Mouse (Mus musculus): ENCODE data around the gene Brca1.
"Not testable (repeated sequence)": the region's sequence is repeated elsewhere in the genome, so short reads cannot be mapped to it uniquely, and the experiment has no call there.

Brca1 gene

DNA sequence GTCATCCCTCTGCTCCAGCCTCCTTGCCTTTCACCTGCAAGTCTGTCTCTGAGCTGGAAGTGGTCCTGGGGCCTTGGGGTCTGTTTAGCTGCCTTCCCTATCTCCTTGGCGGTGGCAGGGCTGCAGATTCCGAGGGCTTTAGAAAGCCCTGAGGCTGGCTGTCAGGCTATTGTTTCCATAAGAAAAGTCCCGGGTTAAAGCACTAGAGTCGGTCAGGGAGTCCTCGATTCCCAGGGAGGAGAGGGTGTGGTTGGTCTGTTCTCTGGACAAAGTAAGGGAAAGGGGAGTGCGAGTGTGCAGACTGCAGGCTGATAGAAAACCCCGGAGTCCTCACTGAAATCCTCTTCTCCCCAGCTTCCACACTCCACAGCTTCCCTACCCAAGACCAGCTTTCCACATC, 81.5 kb downstream of the Brca1 start:
- DNase-seq (ENCODE audit: low read depth, low spot score) = no peak

- no peak for DNase-seq (ENCODE audit: low read depth, low spot score)
These were observed 82.6 kb downstream of the Brca1 start for GRCm38 (mm10) chr11:101469155-101469554.

- DNase-seq (ENCODE audit: low read depth, low spot score) = no peak
These were observed 83.0 kb downstream of the Brca1 start for GRCm38 (mm10) chr11:101468731-101469130.

DNA sequence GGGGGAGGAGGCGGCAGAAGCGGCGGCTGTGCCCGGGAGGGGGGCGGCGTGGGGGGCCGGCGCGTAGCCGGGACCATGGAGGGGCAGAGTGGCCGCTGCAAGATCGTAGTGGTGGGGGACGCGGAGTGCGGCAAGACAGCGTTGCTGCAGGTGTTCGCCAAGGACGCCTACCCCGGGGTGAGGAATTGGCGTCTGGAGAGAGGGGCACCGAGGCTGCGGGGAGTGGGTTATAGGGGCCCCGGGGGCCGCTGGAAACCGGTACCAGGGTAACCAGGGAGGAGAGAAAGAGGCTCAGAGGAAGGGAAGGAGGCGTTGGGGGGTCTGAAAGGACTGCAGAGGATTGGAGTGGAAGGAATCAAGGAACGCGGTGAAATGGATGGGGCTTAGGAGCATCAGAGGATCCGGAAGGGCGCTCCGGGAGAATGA, 83.5 kb downstream of the Brca1 start:
- DNase-seq (ENCODE audit: low read depth, low spot score) = no peak

DNA sequence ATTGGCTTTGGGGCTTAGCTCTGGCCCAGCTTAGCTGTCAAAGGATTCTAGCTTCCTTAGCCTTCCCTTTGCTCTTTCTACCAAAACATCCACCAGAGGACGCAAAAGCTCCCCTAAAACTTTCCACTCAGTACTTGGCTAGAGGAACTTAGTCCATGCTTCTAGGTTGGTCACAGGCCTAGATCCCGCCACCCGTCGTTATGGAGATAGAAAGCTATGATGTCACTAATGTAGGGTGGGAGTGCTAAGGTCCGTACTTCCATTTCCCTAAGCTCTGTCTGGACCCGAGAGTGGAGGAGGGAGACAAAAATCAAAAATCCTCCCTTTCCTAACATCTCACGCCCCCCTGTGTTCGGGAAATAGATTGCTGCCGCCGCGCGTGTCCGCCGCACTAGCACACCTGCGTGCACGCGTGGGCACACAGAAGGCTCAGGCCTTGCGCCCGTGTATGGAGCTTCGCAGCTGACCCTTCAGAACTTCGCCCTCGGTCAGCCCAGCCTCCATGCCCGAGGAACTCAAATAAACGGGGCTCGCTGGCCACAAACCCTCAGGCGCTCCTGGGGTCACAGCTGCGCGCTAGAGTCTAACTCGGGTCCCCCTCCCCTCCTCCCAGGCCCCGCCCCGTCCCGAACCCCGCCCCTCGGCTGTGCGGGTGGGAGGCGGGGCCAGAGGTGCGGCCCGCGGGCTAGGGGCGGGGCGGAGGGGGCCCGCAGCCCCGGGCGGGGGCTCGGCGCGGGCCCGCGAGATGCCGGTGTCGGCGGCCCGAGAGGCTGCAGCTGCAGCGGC, 84.1 kb downstream of the Brca1 start:
- DNase-seq (ENCODE audit: low read depth, low spot score) = peak; percentile 64

DNA sequence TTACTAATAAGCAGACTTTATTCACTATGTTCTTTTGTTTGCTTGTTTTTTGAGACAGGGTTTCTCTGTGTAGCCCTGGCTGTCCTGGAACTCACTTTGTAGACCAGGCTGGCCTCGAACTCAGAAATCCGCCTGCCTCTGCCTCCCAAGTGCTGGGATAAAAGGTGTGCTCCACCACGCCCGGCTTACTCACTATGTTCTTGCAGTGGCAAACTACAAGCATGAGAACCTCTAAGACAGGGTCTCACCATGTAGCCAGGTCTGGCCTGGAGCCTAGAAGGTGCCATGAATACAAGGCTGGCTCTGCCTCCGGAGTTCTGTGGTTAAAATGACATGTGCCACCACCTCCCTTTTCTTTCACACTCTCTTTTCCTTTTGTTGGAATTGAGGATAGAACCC, 85.2 kb downstream of the Brca1 start:
- DNase-seq (ENCODE audit: low read depth, low spot score) = not testable (repeated sequence)

DNA sequence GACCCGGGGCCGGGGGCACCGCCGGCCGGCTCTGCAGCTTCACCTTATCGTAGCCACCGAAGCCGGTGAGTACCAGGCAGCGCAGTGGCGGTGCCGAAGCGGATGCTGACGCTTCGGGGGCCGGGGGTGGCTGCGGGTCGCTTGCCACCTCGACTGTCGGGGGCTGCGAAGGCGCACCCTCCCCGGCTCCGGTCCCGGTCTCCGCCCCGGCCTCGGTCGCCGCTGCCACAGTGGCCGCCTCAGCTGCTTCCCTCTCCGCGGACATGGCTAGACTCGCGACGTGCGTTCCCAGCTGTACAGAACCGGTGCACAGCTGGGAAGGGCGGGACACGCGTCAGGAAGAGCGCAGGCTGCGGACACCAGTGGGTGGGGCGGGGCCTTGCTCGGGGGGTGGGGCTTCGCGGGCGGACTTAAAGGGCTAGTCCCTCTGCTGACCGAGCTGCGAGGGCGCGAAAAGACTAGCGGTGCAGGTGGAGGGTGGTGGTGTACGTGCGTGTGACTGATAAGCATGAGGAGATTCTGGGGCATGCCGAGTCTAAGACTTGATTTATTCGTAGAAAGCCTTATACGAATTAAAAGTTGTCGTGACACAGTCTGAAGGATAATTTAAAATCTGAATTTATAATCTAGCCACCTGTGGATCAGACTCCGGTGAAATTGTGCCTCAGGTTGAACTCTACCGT, 85.7 kb downstream of the Brca1 start, which contains the start of gene Vat1:
Vat1 (minus strand) TSS at position 362 of the 683 bp plus-strand sequence.
- no peak for DNase-seq (ENCODE audit: low read depth, low spot score)

DNA sequence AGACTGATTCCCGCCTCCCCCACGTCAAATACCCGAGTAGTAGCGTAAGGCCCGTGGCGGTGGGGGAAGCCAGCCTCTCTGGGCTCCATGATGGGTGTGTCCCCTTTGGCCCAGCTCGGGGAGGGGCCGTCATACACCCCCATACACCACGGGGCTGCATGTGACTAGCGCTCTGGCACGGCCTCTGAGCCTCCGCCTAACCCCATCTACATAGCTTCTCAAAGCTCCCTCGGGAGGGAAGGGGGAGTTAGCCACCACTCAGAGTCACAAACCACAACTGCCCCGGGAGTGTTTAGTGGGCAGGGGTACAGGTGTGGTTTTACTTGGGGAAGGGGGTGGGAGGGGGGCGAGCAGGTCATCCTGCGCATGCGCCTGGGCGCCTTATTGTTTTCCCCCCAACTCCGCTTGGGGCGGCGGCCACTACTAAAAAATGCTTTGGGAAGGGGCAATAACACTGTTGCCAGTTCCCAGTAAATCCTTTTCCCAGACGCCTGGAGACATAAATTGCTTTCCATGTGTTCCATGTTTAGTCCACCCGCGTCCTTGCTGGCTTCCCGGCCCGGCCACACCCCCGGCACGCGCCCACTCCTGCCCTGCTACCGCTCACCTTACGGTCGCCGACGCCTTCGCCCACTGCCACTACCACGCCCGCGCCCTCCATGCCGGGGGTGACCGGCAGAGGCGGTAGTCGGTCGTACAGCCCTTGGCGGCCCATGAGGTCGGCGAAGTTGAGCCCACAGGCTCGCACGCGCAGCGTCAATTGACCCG, 86.5 kb downstream of the Brca1 start:
- DNase-seq (ENCODE audit: low read depth, low spot score) = peak; percentile 52

DNA sequence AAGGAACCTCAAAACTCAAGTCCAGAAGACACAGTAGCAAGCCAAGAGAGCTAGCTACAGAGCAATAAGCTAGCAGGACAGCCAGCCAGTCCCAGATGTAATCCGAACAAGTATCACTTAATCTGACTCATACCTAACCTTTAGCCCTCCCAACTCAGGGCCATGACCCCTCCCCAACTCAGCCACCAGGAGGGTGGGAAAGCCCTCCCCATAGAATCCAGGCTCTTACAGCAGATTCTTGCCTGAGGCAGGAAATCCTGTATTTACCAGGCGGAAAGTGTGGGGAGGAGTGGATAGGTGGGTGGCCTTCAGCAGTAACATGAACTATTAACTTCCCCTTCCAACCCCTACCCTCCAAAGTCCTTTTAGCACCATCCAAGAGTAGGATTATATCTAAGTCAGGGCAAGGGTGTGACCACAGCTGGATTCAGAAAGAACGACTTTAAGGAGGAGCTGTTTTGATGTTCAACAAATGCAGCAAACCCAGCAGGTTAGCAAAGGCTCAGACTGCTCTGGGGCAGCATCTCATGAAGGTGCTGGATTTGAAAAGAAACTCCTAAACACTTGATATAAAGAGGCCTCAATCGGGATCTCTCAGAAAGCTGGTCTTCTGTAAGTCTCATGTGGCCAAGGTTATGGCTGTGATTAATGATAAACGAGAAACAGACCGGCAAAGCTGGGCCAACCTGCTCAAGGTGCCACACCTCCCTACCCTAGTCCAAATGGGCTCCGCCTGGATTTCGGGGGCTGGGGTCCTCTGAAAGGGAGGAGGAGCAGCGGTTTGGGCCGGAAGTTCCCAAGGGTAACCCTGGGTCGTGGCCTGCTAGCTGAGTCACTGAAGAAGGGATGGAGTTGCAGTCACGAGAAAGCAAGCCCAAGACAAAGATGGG, 87.3 kb downstream of the Brca1 start, which contains the start of gene Rnd2:
Rnd2 (plus strand) TSS at position 789 of the 890 bp plus-strand sequence.
- DNase-seq (ENCODE audit: low read depth, low spot score) = no peak

DNA sequence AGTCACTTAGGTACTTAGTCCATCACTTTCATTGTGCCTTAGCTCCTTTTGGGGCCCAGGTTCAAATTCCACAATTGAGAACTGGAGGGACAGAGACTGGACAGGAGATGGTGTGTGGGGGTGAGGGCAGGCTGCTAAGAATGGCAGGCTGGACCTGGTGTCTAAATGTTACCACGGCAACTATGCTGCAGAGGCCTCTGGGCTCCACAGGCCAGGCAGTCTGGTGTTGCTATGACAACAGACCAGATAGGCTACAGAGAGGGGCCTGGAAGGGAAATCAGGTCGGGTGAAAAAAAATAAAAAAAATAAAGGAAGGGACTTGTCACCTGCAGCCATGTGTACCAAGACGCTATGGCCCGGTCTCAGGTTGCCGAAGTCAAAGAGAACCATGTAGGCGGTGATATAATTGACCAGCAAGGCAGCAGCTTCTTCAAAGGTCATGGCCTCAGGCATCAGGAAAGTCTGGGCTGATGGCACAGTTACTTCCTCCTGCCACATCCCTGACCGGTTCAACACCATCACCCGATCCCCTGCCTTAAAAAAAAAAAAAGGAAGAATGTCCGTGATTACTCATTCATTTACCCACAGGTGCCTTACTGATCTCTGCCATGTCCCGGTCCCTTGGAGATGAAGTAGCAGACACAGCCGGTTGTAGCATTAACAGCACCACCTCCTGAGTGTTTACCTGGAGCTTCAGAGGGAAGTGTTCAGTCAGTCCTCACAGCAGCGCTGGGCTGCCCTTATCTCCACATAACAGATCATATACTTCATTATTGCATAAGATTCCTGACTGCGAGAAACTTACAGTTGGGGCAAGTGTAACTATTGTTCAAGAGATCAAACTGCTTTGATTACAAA, 88.9 kb downstream of the Brca1 start:
- no peak for DNase-seq (ENCODE audit: low read depth, low spot score)

DNA sequence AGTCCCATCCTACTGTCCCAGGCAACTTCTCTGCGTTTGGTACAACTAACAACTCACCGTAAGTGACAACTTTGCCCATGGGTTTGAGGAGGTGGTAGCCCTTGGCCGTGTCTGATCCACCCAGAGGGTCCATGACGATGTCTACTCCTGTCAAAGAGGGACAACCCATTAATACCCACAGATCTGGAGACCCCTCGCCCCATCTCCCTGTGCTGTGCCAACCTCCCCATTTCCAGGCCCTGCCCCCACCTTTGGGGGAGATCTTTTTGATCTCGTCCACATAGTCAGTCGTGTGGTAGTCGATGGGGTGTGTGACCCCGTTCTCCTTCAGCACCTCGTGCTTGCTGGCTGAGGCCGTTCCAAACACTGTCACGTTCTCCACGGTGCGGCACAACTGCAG, 89.6 kb downstream of the Brca1 start:
- DNase-seq (ENCODE audit: low read depth, low spot score) = no peak

DNA sequence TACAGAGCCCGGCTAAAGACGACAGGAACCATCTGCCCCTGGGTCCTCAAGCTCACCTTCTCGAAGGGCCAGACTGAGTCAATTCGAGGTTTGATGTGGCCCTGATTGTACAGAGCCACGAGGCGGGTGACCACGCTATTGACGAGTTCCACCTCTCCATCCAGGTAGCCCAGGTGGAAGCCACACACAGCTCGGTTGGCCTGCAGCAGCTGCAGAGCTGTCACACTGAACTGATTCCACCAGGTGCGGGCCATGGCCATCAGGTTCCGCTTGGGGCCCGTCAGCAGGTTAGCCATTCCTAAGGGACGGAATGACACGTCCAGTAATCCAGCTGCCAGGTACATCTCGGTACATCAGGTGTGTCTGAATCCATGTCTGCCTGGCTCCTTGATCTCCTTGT, 91.4 kb downstream of the Brca1 start:
- no peak for DNase-seq (ENCODE audit: low read depth, low spot score)

DNA sequence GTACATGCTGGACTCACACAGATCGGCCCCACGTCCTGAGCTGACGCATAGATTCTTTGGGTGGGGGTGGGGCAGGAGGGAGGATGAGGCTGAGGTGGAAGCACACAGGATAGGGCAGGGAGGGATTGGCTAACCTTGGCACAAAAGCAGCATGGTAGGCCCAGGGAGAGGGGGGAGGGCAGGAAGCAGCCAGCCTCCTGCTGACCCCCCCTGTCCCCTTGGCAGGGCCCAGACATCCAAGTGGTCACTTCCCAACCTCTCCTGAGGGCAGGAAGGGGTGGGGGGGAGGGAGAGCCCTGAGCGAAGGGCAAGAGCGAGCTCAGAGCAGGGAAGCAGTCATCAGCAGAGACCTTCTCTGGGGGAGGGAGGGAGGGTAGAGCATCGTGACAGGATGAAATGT, 92.0 kb downstream of the Brca1 start:
- no peak for DNase-seq (ENCODE audit: low read depth, low spot score)

DNA sequence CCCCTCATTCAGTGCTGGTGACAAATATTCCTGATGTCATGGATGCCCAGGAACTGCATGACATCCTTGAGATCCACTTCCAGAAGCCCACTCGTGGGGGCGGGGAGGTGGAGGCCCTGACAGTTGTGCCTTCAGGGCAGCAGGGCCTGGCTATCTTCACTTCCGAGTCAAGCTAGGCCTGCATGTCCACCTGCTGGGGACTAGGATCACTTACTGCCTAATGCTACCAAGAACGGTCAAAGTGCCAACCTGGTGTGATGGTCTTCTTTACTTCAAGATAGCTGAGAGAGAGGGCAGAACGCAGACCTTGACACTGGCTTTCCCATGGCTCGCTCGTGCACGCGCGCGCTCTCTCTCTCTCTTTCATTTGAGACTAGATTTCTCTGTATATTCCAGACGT, 93.5 kb downstream of the Brca1 start:
- DNase-seq (ENCODE audit: low read depth, low spot score) = no peak

- DNase-seq (ENCODE audit: low read depth, low spot score) = no peak
These were observed 94.1 kb downstream of the Brca1 start for GRCm38 (mm10) chr11:101457631-101458030.

DNA sequence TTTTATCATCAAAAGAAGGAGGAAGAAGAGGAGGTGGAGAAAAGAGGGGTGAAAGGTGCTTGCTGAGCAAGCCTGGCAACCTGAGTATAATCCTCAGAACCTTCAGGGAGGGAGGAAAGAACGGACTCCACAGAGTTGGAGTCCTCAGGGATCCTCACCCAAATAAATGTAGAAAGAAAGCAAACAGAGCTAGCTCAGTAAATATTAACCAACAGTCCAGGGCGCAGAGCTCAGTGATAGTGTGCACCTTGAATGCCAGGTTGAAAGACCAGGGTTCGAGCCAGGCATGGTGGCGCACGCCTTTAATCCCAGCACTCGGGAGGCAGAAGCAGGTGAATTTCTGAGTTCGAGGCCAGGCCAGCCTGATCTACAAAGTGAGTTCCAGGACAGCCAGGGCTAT, 96.1 kb downstream of the Brca1 start:
- no peak for DNase-seq (ENCODE audit: low read depth, low spot score)

DNA sequence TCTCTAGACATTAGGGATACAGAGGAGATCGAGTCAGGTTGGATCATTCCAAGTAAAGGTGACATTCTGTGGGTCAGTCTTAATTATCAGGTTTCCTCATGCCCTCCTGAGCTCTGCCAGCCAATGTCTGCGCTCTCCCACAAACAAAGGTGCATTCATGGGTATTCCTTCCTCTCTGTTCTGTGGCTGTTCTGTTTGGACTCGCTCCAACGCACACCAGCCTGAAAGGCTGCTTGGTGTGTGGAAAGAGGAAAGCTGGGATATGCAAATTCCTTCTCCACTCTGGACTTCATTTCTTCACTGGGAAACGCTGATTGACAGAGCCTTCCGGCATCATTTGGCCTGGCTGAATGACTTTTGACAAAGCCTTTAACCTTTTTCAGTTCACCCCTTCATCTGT, 97.1 kb downstream of the Brca1 start:
- no peak for DNase-seq (ENCODE audit: low read depth, low spot score)

DNA sequence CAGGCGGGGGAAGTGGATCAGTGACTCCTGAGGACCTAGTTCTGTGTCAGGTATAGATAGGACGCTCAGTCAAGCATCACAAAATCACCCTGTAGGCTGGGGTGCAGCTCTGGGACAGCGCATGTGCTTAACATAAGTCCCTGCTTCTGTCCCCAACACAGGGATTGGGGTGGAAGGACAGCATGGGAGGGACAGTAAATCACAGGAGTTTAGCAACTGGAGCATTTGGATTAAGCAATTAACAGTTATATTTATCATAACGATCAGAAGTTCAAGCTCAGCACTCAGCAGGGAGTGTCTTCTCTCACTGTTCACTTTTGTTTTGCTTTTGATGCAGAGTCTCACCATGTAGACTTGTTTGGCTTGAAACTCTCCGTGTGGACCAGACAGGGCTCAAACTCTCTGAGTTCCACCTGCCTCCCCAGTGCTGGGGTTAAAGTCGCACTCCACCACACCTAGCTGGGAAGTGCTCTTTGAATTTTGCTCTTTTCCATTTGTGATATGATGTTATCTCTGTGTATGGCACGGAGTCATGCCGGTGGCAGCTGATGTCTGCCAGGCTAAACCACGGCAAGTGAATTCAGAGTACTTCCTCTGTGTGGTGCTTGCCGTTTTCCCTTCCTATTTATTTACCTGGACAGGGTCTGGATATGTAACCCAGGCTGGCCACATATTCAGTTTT, 99.5 kb downstream of the Brca1 start:
- no peak for DNase-seq (ENCODE audit: low read depth, low spot score)

DNA sequence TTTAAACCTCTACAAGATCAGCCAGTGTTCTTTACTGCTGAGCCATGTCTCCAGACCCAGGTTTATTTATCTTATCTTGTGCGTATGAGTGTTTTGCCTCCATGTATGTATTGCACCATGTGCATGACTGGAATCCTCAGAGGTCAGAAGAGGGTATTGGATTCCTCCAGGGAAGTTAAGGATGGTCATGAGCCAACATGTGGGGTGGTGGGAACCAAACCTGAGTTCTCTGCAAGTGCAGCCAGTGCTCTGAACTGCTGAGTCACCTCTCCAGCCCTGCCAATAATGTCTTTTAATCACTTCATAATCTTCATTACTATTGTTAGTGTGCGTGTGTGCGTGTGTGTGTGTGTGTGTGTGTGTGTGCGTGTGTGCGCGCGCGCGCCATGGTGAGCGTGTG, 100.2 kb downstream of the Brca1 start:
- no peak for DNase-seq (ENCODE audit: low read depth, low spot score)

DNA sequence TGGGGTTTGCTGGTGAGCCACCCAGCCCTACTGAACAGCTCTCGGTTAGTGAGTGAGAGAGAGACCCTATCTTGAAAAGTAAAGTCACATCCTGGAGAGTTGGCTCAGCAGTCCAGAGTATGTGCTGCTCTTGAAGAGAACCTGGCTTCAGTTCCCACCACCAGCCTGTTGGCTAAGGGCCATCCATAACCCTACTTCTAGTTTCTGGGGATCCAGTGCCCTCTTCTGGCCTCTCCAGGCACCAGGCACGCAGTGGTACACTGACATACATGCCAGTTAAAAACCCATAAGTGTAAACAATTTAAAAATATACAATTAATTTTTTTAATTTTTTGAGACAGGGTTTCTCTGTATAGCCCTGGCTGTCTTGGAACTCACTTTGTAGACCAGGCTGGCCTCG, 101.4 kb downstream of the Brca1 start:
- DNase-seq (ENCODE audit: low read depth, low spot score) = no peak

Data from forelimb bud, embryonic 11.5 days (tissue).